Mouse (Mus musculus): ENCODE results near the gene Nap1l2. TPM values are rescaled to one million over a fixed set of nuclear protein-coding genes. Genes with fewer than 3 reads are reported as not detected.
"Not testable (repeated sequence)": the region's sequence is repeated elsewhere in the genome, so short reads cannot be mapped to it uniquely, and the experiment has no call there.

Nap1l2 gene
- polyA plus RNA-seq (2014; fragmentation: Nextera tagmentation; extraction: Ambion mirVana): 73.2 and 81.2 TPM in 2 replicates

GRCm38 (mm10) chrX:103186431-103186786, at the start of gene Nap1l2:
Gene Nap1l2, minus strand, starts transcription at chrX:103186640.
- no peaks in the 10 kb centered on the region for H3K9me3 ChIP-seq (ENCODE audit: control insufficient read depth, low read length)
- no peaks in the 10 kb centered on the region for H3K36me3 ChIP-seq (ENCODE audit: control insufficient read depth, insufficient read depth, low read length)
- ATAC-seq (ENCODE audit: low FRiP score, low TSS enrichment): peak; percentile 92
- H3K9ac ChIP-seq (replicated peaks; ENCODE audit: low read length): peak within 1 kb of the TSS; percentile 64
- peak within 1 kb of the TSS; percentile 53 for H3K4me2 ChIP-seq (ENCODE audit: low read length)
- 22% methylated on average over 13 of the region's 13 CpGs for WGBS
- peak within 1 kb of the TSS; percentile 92 for H3K27ac ChIP-seq (replicated peaks; ENCODE audit: low read depth, low read length)
- peak within 1 kb of the TSS; percentile 43 for H3K4me3 ChIP-seq (replicated peaks; ENCODE audit: low read depth, low read length)
- peak; percentile 86 for DNase-seq
- peaks cover 3% of the 10 kb centered on the region for H3K27me3 ChIP-seq (ENCODE audit: control insufficient read depth, insufficient read depth, low read length)
- H3K4me1 ChIP-seq (ENCODE audit: control insufficient read depth, insufficient read depth, low read length): no peaks in the 10 kb centered on the region

GRCm38 (mm10) chrX:103215251-103215650, 28.8 kb upstream of the Nap1l2 start:
- Histone ChIP-seq H3K9me3 (ENCODE audit: control insufficient read depth, low read length) (no peaks in the 10 kb centered on the region), H3K4me2 (ENCODE audit: low read length) (no peak overlapping the region), H3K36me3 (ENCODE audit: control insufficient read depth, insufficient read depth, low read length) (no peaks in the 10 kb centered on the region), H3K4me3 (replicated peaks; ENCODE audit: low read depth, low read length) (no peak overlapping the region), H3K27me3 (ENCODE audit: control insufficient read depth, insufficient read depth, low read length) (peaks cover 7% of the 10 kb centered on the region; the same call in 1 of the 2 replicates), H3K27ac (replicated peaks; ENCODE audit: low read depth, low read length) (no peak overlapping the region), H3K9ac (replicated peaks; ENCODE audit: low read length) (no peak overlapping the region), H3K4me1 (ENCODE audit: control insufficient read depth, insufficient read depth, low read length) (no peaks in the 10 kb centered on the region)
- 79% methylated on average over 4 of the region's 4 CpGs for WGBS
- ATAC-seq (ENCODE audit: low FRiP score, low TSS enrichment) (no peak), DNase-seq (no peak)

GRCm38 (mm10) chrX:103186829-103187228, 389 bp upstream of the Nap1l2 start:
- no peaks in the 10 kb centered on the region for H3K36me3 ChIP-seq (ENCODE audit: control insufficient read depth, insufficient read depth, low read length)
- DNase-seq: no peak
- H3K9ac ChIP-seq (replicated peaks; ENCODE audit: low read length): no peak overlapping the region
- H3K27ac ChIP-seq (replicated peaks; ENCODE audit: low read depth, low read length): peak overlapping the region; percentile 92
- H3K4me3 ChIP-seq (replicated peaks; ENCODE audit: low read depth, low read length): peak overlapping the region; percentile 43
- H3K4me2 ChIP-seq (ENCODE audit: low read length): peak overlapping the region; percentile 53
- peaks cover 3% of the 10 kb centered on the region for H3K27me3 ChIP-seq (ENCODE audit: control insufficient read depth, insufficient read depth, low read length)
- 16% methylated on average over 1 of the region's 1 CpGs for WGBS
- no peaks in the 10 kb centered on the region for H3K9me3 ChIP-seq (ENCODE audit: control insufficient read depth, low read length)
- peak; percentile 57 for ATAC-seq (ENCODE audit: low FRiP score, low TSS enrichment)
- no peaks in the 10 kb centered on the region for H3K4me1 ChIP-seq (ENCODE audit: control insufficient read depth, insufficient read depth, low read length)

GRCm38 (mm10) chrX:103185781-103186430, 534 bp downstream of the Nap1l2 start:
- peak; percentile 27 for DNase-seq
- H3K4me3 ChIP-seq (replicated peaks; ENCODE audit: low read depth, low read length): peak overlapping the region; percentile 43
- ATAC-seq (ENCODE audit: low FRiP score, low TSS enrichment): no peak; the same call in 1 of the 2 replicates
- no peaks in the 10 kb centered on the region for H3K4me1 ChIP-seq (ENCODE audit: control insufficient read depth, insufficient read depth, low read length)
- peak overlapping the region; percentile 92 for H3K27ac ChIP-seq (replicated peaks; ENCODE audit: low read depth, low read length)
- peak overlapping the region; percentile 53 for H3K4me2 ChIP-seq (ENCODE audit: low read length)
- H3K9ac ChIP-seq (replicated peaks; ENCODE audit: low read length): peak overlapping the region; percentile 64
- no peaks in the 10 kb centered on the region for H3K9me3 ChIP-seq (ENCODE audit: control insufficient read depth, low read length)
- H3K27me3 ChIP-seq (ENCODE audit: control insufficient read depth, insufficient read depth, low read length): peaks cover 3% of the 10 kb centered on the region
- no peaks in the 10 kb centered on the region for H3K36me3 ChIP-seq (ENCODE audit: control insufficient read depth, insufficient read depth, low read length)
- WGBS: 18% methylated on average over 20 of the region's 20 CpGs

- no peaks in the 10 kb centered on the region for H3K9me3 ChIP-seq (ENCODE audit: control insufficient read depth, low read length)
- H3K27ac ChIP-seq (replicated peaks; ENCODE audit: low read depth, low read length): no peak overlapping the region
- H3K9ac ChIP-seq (replicated peaks; ENCODE audit: low read length): no peak overlapping the region
- no peak for ATAC-seq (ENCODE audit: low FRiP score, low TSS enrichment)
- H3K4me1 ChIP-seq (ENCODE audit: control insufficient read depth, insufficient read depth, low read length): no peaks in the 10 kb centered on the region
- peaks cover 6% of the 10 kb centered on the region for H3K27me3 ChIP-seq (ENCODE audit: control insufficient read depth, insufficient read depth, low read length)
- H3K4me3 ChIP-seq (replicated peaks; ENCODE audit: low read depth, low read length): 0 out of 2 replicates have a peak overlapping the region, but pooled peaks have one; percentile 10
- no peaks in the 10 kb centered on the region for H3K36me3 ChIP-seq (ENCODE audit: control insufficient read depth, insufficient read depth, low read length)
- DNase-seq: peak; percentile 69
- peak overlapping the region; percentile 47 for H3K4me2 ChIP-seq (ENCODE audit: low read length)
Measured at GRCm38 (mm10) chrX:103183536-103183935, 2.9 kb downstream of the Nap1l2 start.

GRCm38 (mm10) chrX:103179771-103180558, 6.5 kb downstream of the Nap1l2 start:
- 79% methylated on average over 4 of the region's 4 CpGs for WGBS
- ATAC-seq (ENCODE audit: low FRiP score, low TSS enrichment): no peak

GRCm38 (mm10) chrX:103164948-103165605, 21.4 kb downstream of the Nap1l2 start:
- H3K9me3 ChIP-seq (ENCODE audit: control insufficient read depth, low read length); H3K4me1 ChIP-seq (ENCODE audit: control insufficient read depth, insufficient read depth, low read length); H3K27ac ChIP-seq (replicated peaks; ENCODE audit: low read depth, low read length); H3K9ac ChIP-seq (replicated peaks; ENCODE audit: low read length); H3K36me3 ChIP-seq (ENCODE audit: control insufficient read depth, insufficient read depth, low read length); H3K27me3 ChIP-seq (ENCODE audit: control insufficient read depth, insufficient read depth, low read length): not testable (repeated sequence)
- peak overlapping the region; percentile 33 for H3K4me2 ChIP-seq (ENCODE audit: low read length)
- peak; percentile 85 for ATAC-seq (ENCODE audit: low FRiP score, low TSS enrichment)
- WGBS: 40% methylated on average over 39 of the region's 83 CpGs
- DNase-seq: peak; percentile 35
- peak overlapping the region; percentile 22 for H3K4me3 ChIP-seq (replicated peaks; ENCODE audit: low read depth, low read length)

More at GRCm38 (mm10) chrX:103179771-103180558, 6.5 kb downstream of the Nap1l2 start:
- Histone ChIP-seq H3K9ac (replicated peaks; ENCODE audit: low read length) (no peak overlapping the region), H3K4me2 (ENCODE audit: low read length) (no peak overlapping the region), H3K27me3 (ENCODE audit: control insufficient read depth, insufficient read depth, low read length) (peaks cover 3% of the 10 kb centered on the region; the same call in 1 of the 2 replicates), H3K36me3 (ENCODE audit: control insufficient read depth, insufficient read depth, low read length) (no peaks in the 10 kb centered on the region), H3K4me1 (ENCODE audit: control insufficient read depth, insufficient read depth, low read length) (no peaks in the 10 kb centered on the region), H3K4me3 (replicated peaks; ENCODE audit: low read depth, low read length) (no peak overlapping the region), H3K27ac (replicated peaks; ENCODE audit: low read depth, low read length) (no peak overlapping the region), H3K9me3 (ENCODE audit: control insufficient read depth, low read length) (no peaks in the 10 kb centered on the region)
- no peak for DNase-seq

- H3K4me3 ChIP-seq (replicated peaks; ENCODE audit: low read depth, low read length): no peak overlapping the region
- no peak for ATAC-seq (ENCODE audit: low FRiP score, low TSS enrichment)
- no peak overlapping the region for H3K9ac ChIP-seq (replicated peaks; ENCODE audit: low read length)
- no peaks in the 10 kb centered on the region for H3K36me3 ChIP-seq (ENCODE audit: control insufficient read depth, insufficient read depth, low read length)
- DNase-seq: no peak
- no peak overlapping the region for H3K27ac ChIP-seq (replicated peaks; ENCODE audit: low read depth, low read length)
- H3K4me2 ChIP-seq (ENCODE audit: low read length): no peak overlapping the region
- WGBS: 59% methylated on average over 1 of the region's 1 CpGs
- H3K27me3 ChIP-seq (ENCODE audit: control insufficient read depth, insufficient read depth, low read length): peaks cover 6% of the 10 kb centered on the region; the same call in 1 of the 2 replicates
- H3K9me3 ChIP-seq (ENCODE audit: control insufficient read depth, low read length): no peaks in the 10 kb centered on the region
- H3K4me1 ChIP-seq (ENCODE audit: control insufficient read depth, insufficient read depth, low read length): no peaks in the 10 kb centered on the region
Measured at GRCm38 (mm10) chrX:103156134-103156533, 30.3 kb downstream of the Nap1l2 start.
